Mouse (Mus musculus) stomach, postnatal 0 days (tissue): Measurements from ENCODE around the gene Kif5c. TPM values are rescaled to one million over a fixed set of nuclear protein-coding genes. Genes with fewer than 3 reads are reported as not detected.

Source experiments
- ATAC-seq: fragments of 200-750 bp; cut with Nextera tagmentation; 2 replicates; pipeline ENCODE4 v1.8.0; 2017; ENCODE audit not compliant: low FRiP score, low TSS enrichment
- DNase-seq: peaks from one replicate; pipeline ENCODE4 v3.0.0-alpha.2; 2016; ENCODE audit warnings: low spot score
- H3K27ac ChIP-seq: fragments of 300-500 bp; sonication (generic); replicated peaks from 2 replicates; pipeline ENCODE4 v1.5.1; 2014; ENCODE audit warnings: mild to moderate bottlenecking, control low read depth
- H3K27me3 ChIP-seq: fragments of 300-500 bp; sonication (generic); 2 replicates; pipeline ENCODE4 v1.6.1; 2014; ENCODE audit warnings: low read length; ENCODE audit not compliant: control insufficient read depth, insufficient read depth
- H3K36me3 ChIP-seq: fragments of 300-500 bp; sonication (generic); 2 replicates; pipeline ENCODE4 v1.6.1; 2014; ENCODE audit warnings: low read length, mixed read lengths; ENCODE audit not compliant: control insufficient read depth, insufficient read depth
- H3K4me1 ChIP-seq: fragments of 300-500 bp; sonication (generic); replicated peaks from 2 replicates; pipeline ENCODE4 v1.6.1; 2014; ENCODE audit warnings: antibody characterized with exemption; ENCODE audit not compliant: control insufficient read depth, insufficient read depth
- H3K4me2 ChIP-seq: fragments of 300-500 bp; sonication (generic); replicated peaks from 2 replicates; pipeline ENCODE4 v1.6.1; 2014; ENCODE audit warnings: low read depth, mild to moderate bottlenecking, control low read depth, moderate library complexity
- H3K4me3 ChIP-seq: fragments of 300-500 bp; sonication (generic); 2 replicates; pipeline ENCODE4 v1.5.1; 2014; ENCODE audit warnings: low read depth, low read length, control low read depth
- H3K9ac ChIP-seq: fragments of 300-500 bp; sonication (generic); 2 replicates; pipeline ENCODE4 v1.6.1; 2014; ENCODE audit warnings: mild to moderate bottlenecking, low read length, control low read depth, mixed read lengths
- H3K9me3 ChIP-seq: fragments of 300-500 bp; sonication (generic); 2 replicates; pipeline ENCODE4 v1.6.1; 2016; ENCODE audit warnings: low read length; ENCODE audit not compliant: control insufficient read depth
- CTCF ChIP-seq: IDR thresholded peaks from 2 replicates; pipeline ENCODE4 v1.5.1; 2016; ENCODE audit warnings: antibody characterized with exemption, low read depth, mild to moderate bottlenecking, moderate library complexity
- EP300 ChIP-seq: optimal IDR thresholded peaks from 2 replicates; pipeline ENCODE3; 2016; ENCODE audit warnings: antibody characterized with exemption
- WGBS: fragments of 180-500 bp; shearing (Covaris S2); extraction: QIAGEN DNeasy Blood & Tissue Kit; methylation state at CpG from one replicate; pipeline ENCODE4 v1.1.7; 2014; 5-methylcytosine and 5-hydroxymethylcytosine counted together
- polyA plus RNA-seq: library from polyadenylated mRNA; unstranded; fragments of >200 nt; fragmentation: Nextera tagmentation; extraction: Ambion mirVana; gene quantifications from 2 replicates; pipeline ENCODE4 v1.2.1, GENCODE M21; 2015

Kif5c gene
- polyA plus RNA-seq, 1 experiment from 2014 or later = 2.8 TPM

DNA sequence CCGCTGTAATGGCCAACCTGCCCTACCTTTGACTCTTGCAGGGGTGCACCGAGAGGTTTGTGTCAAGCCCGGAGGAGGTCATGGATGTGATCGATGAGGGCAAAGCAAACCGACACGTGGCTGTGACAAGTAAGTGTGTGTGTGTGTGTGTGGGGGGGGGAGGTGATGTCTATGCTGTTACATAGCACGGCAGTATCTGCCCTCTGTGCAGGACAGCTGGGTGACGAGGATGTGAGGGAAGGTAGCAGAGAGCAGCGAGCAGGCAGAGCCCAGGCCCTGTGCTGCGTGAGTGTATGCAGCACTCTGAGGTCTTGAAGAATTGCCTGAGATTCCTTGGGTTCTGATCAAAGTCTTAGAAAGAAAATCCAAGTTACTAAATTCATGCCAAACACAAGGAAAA lies 75.6 kb downstream of the Kif5c start:
- no peaks in the 10 kb centered on the region for H3K4me1 ChIP-seq
- no peak for DNase-seq
- no peak for ATAC-seq
- H3K36me3 ChIP-seq = no peaks in the 10 kb centered on the region
- H3K27ac ChIP-seq = no peak overlapping the region
- 66% methylated on average over 10 of the region's 10 CpGs for WGBS
- H3K27me3 ChIP-seq = no peaks in the 10 kb centered on the region
- TF ChIP-seq EP300 (no peak), CTCF (no peak)
- H3K9ac ChIP-seq = no peak overlapping the region
- H3K4me3 ChIP-seq = no peak overlapping the region
- H3K4me2 ChIP-seq = no peak overlapping the region
- no peaks in the 10 kb centered on the region for H3K9me3 ChIP-seq

DNA sequence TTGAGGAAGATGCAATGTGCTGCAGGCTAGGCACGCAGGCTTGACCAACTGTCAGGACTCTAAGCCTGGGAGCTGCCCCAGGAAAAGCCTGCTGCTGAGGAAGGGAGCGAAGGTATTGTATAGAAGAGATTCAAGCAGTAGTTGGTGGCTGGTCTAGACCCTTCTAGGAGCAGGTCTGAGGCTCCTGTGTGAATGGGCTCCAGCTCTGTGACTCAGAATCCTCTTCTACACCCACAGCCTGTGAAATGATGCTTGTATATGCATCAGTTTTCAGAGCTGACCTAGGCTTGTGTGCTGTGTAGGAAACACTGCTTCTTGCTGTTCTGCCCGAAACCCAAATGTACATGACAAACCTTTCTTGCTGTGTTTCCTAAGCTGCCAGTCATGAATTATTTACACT lies 76.4 kb downstream of the Kif5c start:
- WGBS = 86% methylated on average over 3 of the region's 3 CpGs
- Histone ChIP-seq H3K4me2 (no peak overlapping the region), H3K27ac (no peak overlapping the region), H3K36me3 (no peaks in the 10 kb centered on the region), H3K4me1 (no peaks in the 10 kb centered on the region), H3K9me3 (no peaks in the 10 kb centered on the region), H3K4me3 (no peak overlapping the region), H3K27me3 (no peaks in the 10 kb centered on the region), H3K9ac (no peak overlapping the region)
- no peak for DNase-seq
- TF ChIP-seq EP300 (no peak), CTCF (no peak)
- no peak for ATAC-seq

DNA sequence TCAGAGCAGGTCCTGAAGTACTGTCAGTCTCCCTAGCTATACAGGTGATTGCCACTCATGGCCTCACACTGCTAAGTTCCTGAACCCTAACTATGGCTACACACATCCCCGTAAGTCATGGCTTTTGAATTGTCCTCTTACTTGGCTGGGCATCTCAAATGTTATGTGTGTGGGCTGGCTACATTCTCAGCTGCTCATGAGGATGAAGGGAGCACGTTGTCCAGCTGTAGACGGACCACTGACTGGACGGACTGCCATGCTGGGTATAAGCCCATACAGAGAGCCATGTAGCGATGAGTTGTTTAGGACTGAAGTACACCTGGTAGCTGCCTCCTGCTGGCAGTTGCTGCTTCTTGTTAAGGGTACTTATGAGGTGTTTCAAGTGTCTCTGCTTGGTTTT lies 79.8 kb downstream of the Kif5c start:
- no peak for TF ChIP-seq EP300
- no peak for TF ChIP-seq CTCF
- no peak for ATAC-seq
- H3K9ac ChIP-seq = no peak overlapping the region
- H3K27me3 ChIP-seq = no peaks in the 10 kb centered on the region
- H3K4me3 ChIP-seq = no peak overlapping the region
- no peak for DNase-seq
- 93% methylated on average over 5 of the region's 5 CpGs for WGBS
- no peak overlapping the region for H3K4me2 ChIP-seq
- no peak overlapping the region for H3K27ac ChIP-seq
- H3K4me1 ChIP-seq = no peaks in the 10 kb centered on the region
- H3K36me3 ChIP-seq = no peaks in the 10 kb centered on the region
- no peaks in the 10 kb centered on the region for H3K9me3 ChIP-seq

DNA sequence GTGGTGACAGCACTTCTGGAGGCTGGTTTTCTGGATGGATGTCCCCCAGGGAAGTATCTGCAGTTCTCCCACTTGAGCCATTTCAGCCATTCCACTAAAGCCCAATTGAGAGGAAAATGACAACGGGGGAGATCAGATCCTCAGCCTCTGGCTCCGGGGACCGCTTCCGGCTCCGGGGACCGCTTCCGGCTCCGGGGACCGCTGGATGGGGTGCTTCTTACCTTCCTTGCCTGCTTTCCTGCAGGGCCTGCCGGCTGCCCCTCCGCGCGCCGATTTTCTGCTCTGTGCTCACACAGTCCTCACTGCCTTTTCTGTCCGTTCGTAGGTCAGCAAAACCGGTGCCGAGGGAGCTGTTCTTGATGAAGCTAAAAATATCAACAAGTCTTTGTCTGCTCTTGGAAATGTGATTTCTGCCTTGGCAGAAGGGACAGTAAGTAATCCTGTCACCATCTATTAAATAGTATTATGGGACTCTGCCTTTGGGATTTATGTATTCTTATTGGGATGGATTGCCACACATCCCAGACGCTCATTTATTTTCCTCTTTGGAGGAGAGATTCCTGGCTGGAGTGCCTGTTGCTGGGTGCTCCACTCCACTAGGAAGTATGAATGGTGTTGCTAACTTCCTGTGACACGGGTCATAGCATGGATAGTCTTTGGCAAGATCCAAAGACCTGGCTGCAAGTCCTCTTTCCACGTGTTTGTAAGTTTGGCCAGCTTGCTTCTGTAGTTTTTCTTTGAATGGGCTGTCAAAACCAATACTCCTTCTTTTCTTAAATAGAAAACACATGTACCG lies 81.3 kb downstream of the Kif5c start:
- no peak for DNase-seq

DNA sequence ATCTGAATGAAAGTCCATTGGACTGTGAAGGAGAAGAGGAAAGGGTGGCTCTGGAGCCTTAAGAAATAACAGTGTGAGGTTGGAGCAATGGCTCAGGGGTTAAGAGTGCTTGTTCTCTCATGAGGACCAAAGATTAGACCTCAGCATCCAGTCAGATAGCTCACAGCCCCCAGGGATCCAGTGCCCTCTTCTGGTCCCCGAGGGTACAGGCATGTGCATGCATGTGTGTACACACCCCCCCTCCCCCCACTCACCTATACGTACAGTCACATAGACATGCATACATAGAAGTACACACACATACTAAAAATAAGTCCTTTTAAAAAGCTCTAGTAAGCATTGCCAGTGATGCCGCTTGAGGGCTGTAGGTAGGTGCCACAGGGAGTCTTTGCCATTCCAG lies 91.1 kb downstream of the Kif5c start:
- WGBS = 77% methylated on average over 3 of the region's 3 CpGs
- H3K27me3 ChIP-seq = no peaks in the 10 kb centered on the region
- ATAC-seq = no peak
- H3K9ac ChIP-seq = no peak overlapping the region
- no peak overlapping the region for H3K27ac ChIP-seq
- DNase-seq = peak; percentile 23
- H3K9me3 ChIP-seq = no peaks in the 10 kb centered on the region
- no peak overlapping the region for H3K4me2 ChIP-seq
- no peaks in the 10 kb centered on the region for H3K36me3 ChIP-seq
- no peaks in the 10 kb centered on the region for H3K4me1 ChIP-seq
- H3K4me3 ChIP-seq = no peak overlapping the region
- TF ChIP-seq CTCF (peak; percentile 59), EP300 (no peak)

More for the DNA sequence above, 81.3 kb downstream of the Kif5c start:
- TF ChIP-seq CTCF (no peak), EP300 (no peak)
- H3K9me3 ChIP-seq = no peaks in the 10 kb centered on the region
- H3K27ac ChIP-seq = no peak overlapping the region
- no peak overlapping the region for H3K4me2 ChIP-seq
- H3K36me3 ChIP-seq = no peaks in the 10 kb centered on the region
- WGBS = 87% methylated on average over 22 of the region's 22 CpGs
- H3K9ac ChIP-seq = no peak overlapping the region
- no peak for ATAC-seq
- no peaks in the 10 kb centered on the region for H3K27me3 ChIP-seq
- no peak overlapping the region for H3K4me3 ChIP-seq
- H3K4me1 ChIP-seq = no peaks in the 10 kb centered on the region

DNA sequence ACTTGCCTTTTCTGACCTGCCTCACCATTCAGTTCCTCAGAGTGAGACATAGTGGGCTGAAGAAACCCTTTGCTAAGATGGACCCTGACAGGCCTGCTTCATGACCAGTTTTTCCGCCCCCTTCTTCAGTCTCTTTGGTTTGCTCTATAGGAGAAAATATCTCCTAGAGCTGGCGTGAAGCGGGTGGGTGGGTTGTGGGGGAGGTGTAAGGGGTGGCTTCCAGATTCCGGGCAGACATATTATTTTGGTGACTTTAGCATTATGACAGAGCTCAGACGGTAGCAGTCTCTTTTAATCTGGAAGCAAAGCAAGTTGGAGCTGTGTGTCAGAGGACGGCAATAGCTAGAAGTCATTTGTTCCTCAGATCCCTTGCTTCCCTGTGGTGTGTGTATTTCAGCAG lies 92.6 kb downstream of the Kif5c start:
- H3K36me3 ChIP-seq = no peaks in the 10 kb centered on the region
- DNase-seq (no peak), ATAC-seq (no peak)
- no peak overlapping the region for H3K27ac ChIP-seq
- no peak overlapping the region for H3K4me2 ChIP-seq
- no peak overlapping the region for H3K9ac ChIP-seq
- no peaks in the 10 kb centered on the region for H3K27me3 ChIP-seq
- H3K4me1 ChIP-seq = no peaks in the 10 kb centered on the region
- H3K4me3 ChIP-seq = no peak overlapping the region
- H3K9me3 ChIP-seq = no peaks in the 10 kb centered on the region
- WGBS = 85% methylated on average over 6 of the region's 6 CpGs
- TF ChIP-seq CTCF (no peak), EP300 (no peak)
